Mouse (Mus musculus) urinary bladder, adult 18-20 months (tissue): ENCODE results near the gene Ctps2.
"Not testable (repeated sequence)": the region's sequence is repeated elsewhere in the genome, so short reads cannot be mapped to it uniquely, and the experiment has no call there.

Source experiments
- DNase-seq, 2 experiments: peaks; one replicate each; pipeline ENCODE4 v3.0.0; 2022; ENCODE audit warnings: low spot score in 2 of 2, mixed read lengths in 2 of 2

Gene Ctps2

GRCm38 (mm10) chrX:162900938-162901337, at the start of gene Ctps2:
Ctps2 (plus strand) TSS chrX:162901238.
- DNase-seq = no peak

GRCm38 (mm10) chrX:162868294-162868965, 32.6 kb upstream of the Ctps2 start:
- peak in 1 of 2 experiments; percentile 6 for DNase-seq

- peak; percentile 5 for DNase-seq
Measured at GRCm38 (mm10) chrX:162871734-162872517, 29.1 kb upstream of the Ctps2 start.

- no peak for DNase-seq
Measured at GRCm38 (mm10) chrX:162873761-162874160, 27.3 kb upstream of the Ctps2 start.

- DNase-seq = no peak
Measured at GRCm38 (mm10) chrX:162878236-162878635, 22.8 kb upstream of the Ctps2 start.

GRCm38 (mm10) chrX:162887931-162888511, 13.0 kb upstream of the Ctps2 start, which contains the start of gene Syap1:
Syap1 (minus strand) TSS chrX:162888447.
- peak; percentile 70 to 71 for DNase-seq

GRCm38 (mm10) chrX:162888575-162889223, 12.3 kb upstream of the Ctps2 start:
- DNase-seq = not testable (repeated sequence)

GRCm38 (mm10) chrX:162901371-162902039, 467 bp downstream of the Ctps2 start:
- DNase-seq = peak; percentile 45 to 49

GRCm38 (mm10) chrX:162902040-162902734, 1.1 kb downstream of the Ctps2 start:
- DNase-seq = peak; percentile 6 to 42

GRCm38 (mm10) chrX:162907554-162907953, 6.5 kb downstream of the Ctps2 start:
- DNase-seq = no peak

GRCm38 (mm10) chrX:162913651-162914050, 12.6 kb downstream of the Ctps2 start:
- no peak for DNase-seq

- DNase-seq = peak in 1 of 2 experiments; percentile 21
Measured at GRCm38 (mm10) chrX:162915697-162916096, 14.7 kb downstream of the Ctps2 start.

GRCm38 (mm10) chrX:162921487-162922125, 20.6 kb downstream of the Ctps2 start:
- no peak for DNase-seq

GRCm38 (mm10) chrX:162931467-162931866, 30.4 kb downstream of the Ctps2 start:
- DNase-seq = no peak

GRCm38 (mm10) chrX:162942027-162942426, 41.0 kb downstream of the Ctps2 start:
- no peak for DNase-seq

- no peak for DNase-seq
Measured at GRCm38 (mm10) chrX:162949811-162950439, 48.9 kb downstream of the Ctps2 start.

GRCm38 (mm10) chrX:162957921-162958320, 56.9 kb downstream of the Ctps2 start:
- no peak for DNase-seq

- DNase-seq = no peak
Measured at GRCm38 (mm10) chrX:162963840-162964239, 62.8 kb downstream of the Ctps2 start.

GRCm38 (mm10) chrX:162964383-162964782, 63.3 kb downstream of the Ctps2 start, which contains the start of gene S100g:
S100g (minus strand) TSS chrX:162964599.
- no peak for DNase-seq

- DNase-seq = no peak
Measured at GRCm38 (mm10) chrX:162967456-162967855, 66.4 kb downstream of the Ctps2 start.
